Mouse (Mus musculus) naive thymus-derived CD4-positive, alpha-beta T cell, adult 2 months (primary cell): Measurements from ENCODE around the gene Tdrd6.
A peak's percentile ranks its signal among the peaks of the same experiment; 100 is the strongest.

Experiments
- DNase-seq: peaks from one replicate; pipeline ENCODE4 v3.0.0-alpha.2; 2011; ENCODE audit warnings: low read depth

Gene Tdrd6

GRCm38 (mm10) chr17:43629496-43630426 is at the start of gene Tdrd6:
Tdrd6 (minus strand) TSS chr17:43630299.
- no peak for DNase-seq

DNA sequence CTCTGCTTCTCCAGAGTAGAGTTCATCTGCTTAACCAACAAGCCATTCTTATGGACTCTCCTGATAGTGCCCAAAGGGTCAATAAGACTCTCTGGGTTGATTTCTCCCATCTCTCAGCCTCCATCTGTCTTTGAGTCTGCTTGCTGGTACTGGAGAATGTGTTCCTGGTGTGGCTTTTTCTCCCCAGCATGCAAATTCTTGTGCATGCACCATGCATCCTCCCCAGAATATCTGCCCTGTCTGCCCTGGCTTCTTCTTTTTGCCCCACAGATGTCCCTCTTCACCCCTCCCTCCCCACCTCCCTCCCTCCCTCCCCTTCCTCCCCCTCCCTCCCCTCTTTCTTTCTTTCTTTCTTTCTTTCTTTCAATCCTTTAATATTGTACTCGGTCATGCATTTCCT is 47.2 kb upstream of the Tdrd6 start:
- no peak for DNase-seq

DNA sequence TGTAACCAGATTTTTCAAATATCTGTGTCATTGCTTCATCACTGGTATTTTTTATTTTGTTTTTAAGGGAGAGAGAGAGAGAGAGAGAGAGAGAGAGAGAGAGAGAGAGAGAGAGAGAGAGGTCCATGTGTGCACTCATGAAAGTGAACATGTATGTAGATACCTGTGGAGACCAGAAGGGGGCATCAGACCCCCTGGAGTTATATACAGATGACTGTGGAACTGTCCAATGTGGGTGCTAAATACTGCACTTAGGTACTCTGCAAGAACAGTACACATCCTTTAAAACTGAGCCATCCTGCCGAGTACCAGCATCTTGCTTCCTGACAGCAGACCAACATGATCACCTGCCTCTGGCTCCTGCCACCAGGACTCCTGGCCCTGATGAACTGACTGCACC is 46.1 kb upstream of the Tdrd6 start:
- DNase-seq, result no peak

DNA sequence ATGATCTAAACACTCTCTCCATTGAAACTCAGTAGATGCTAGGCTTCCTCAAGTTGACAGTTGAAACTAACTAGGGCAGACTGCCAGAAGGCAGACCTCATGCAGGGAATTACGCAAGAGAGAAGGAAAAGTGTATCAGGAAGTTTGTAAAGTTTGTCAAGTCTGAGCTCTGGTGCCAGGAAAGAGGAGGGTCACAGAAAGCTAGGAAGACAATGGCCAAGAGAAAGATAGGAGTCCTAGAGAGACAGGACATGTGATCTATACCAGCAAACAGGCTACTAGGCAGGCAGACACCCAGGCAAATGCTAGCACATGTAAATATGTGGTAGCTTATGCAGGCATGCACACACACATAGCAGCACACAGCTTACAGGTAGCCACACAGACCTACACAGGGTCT is 45.1 kb upstream of the Tdrd6 start:
- no peak for DNase-seq

GRCm38 (mm10) chr17:43671907-43672306 is 41.8 kb upstream of the Tdrd6 start:
- no peak for DNase-seq

DNA sequence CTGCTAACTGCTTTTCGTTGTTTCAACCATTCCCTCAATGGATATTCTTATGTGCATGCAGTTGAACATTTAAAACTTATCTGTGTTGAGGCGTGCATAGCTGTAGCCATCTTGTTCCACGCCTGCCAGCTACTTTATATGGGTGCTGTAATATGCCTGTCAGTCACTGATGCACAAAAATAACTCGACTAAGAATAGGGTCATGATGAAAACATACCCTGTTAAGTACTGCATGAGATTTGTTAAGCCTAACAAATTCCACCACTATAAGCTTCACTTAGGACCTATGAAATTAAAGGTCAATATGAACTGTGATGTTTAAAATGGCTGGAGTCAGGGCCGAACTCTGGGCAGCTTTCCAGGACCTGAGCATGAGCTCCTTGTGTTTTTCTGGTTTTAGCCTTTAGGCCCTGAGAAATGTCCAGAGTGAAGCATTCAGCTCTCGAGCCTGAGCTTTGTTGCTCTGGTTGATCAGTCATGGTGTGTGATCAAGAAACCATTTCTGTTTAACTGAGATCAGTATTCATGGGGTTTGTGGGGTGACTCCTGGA is 39.1 kb upstream of the Tdrd6 start:
- DNase-seq, result no peak

GRCm38 (mm10) chr17:43667290-43667843 is 37.3 kb upstream of the Tdrd6 start, which contains the start of gene Cyp39a1:
Cyp39a1 (plus strand) TSS chr17:43667425.
- DNase-seq, result no peak

DNA sequence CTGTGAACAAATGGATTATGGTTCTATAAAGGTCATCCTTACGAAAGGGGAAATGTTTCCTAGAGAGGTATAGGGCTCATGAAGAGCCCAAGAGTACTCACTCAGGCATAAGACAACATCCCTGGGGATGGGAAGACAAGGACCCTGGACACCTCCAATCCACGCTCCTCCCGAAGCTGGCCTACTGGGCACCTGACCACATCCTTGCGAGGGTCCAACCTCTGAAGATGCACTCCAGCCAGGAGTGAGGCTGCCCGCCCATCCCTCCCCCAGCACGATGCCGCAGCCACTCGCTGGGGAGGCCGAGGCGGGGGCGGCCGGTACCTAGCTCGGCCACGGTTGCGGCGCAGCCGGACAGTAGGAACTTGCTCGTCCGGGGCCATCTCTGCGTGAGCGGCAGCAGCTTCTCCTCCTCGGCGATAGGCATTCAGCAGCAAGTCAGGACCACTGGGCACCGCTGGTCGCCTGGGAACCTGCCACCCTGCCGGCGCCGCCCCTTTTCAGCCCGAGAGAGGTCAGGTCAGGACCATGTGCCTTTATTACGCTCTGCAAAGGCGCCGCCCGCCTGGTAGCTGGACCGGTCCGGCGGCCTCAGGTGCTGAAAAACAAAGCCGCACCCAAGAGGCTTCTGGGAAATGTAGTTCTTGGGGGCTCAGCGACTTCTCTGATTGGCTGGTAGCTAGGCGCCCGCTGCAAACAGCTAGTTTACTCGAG is 36.6 kb upstream of the Tdrd6 start, which contains the start of gene Slc25a27:
TSS of gene Slc25a27 (minus strand) at position 639 of the 714 bp plus-strand sequence.
- DNase-seq, result peak; percentile 89

DNA sequence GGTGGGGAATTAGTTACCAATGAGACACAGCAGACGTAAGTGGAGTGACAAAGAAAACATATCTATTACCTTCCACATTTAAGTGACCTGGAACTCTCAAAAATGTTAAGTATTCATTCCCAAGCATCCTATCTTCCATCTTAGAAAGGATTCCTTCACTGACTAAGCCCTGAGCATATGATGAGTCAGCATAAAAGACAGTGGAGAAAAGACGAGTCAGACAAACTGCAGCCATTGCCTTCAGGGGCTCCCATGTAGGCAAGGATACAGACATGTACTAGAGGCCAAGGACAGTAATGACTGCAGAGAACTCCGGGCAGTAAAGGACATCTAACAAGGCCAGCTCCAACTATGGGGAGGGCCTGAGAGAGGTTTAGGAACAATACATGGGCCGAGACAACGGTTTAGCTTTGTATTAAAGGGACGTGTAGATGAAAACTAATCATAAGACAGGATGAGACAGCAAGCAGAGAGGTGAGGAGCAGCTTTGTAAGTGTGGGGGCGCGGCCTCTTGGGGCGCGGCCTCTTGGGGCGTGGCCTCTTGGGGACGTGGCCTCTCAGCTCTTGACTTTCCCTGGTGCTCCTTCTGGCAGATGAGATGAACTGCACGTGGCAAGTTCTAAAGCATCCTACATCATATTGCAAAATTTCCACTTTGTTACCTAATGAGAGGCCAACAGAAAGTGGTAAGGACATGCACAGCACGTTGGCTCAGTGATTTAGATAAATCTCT is 21.4 kb upstream of the Tdrd6 start:
- no peak for DNase-seq

DNA sequence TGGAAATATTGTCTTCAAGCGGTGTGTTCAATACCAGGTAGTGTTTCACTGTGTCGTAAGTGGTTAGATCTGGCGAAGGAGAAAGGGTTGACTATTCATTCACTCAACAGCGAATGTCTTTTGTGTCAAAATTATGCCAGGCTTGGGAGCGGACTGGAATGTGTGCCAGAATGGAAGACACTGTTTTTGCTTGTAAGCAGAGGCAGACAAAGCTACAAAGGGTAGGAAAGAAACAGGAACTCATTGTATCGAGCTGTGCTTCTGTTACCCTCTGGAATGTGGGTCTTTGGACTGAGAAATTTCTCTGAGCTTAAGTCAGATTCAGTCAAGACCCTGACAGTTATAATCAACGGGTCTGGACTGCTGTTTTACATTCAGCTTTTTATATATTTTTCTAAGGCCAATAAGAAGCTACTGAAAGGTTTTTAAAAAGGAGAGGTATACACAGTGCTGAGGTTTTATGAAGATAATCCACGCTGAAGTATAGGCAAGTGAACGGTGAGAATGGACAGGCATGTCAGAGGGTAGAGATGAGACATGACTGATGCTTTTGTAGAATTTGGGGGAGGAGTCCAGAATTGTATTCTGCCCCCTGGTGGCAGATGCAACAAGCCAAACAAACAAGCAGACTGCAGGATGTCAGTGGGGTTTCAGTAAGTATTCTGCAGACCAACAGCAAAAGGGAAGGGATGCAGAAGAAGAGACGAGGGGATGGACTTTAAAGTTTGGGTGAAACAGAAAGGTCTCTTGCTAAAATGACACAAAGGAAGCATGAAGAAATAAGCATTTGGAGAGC is 19.7 kb upstream of the Tdrd6 start:
- peak; percentile 47 for DNase-seq

DNA sequence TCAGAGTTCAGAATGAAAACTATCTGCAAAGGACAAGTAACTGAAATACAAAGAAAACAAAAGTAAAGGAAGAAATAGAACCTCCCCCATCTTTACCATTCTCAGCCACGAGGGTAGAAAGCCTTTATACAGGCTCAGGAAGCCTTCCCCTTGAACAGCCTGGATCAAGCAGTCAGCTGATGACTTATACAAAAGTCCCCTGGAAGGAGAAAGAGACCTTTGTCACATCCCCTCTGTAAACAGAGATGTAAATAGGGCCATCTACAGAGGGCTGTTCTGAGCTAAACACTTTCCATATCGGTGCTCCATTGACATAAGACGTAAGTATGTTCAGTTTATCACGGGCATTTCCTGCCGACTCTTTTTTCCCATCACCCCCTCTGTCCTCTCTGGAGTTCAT is 16.8 kb upstream of the Tdrd6 start:
- no peak for DNase-seq

DNA sequence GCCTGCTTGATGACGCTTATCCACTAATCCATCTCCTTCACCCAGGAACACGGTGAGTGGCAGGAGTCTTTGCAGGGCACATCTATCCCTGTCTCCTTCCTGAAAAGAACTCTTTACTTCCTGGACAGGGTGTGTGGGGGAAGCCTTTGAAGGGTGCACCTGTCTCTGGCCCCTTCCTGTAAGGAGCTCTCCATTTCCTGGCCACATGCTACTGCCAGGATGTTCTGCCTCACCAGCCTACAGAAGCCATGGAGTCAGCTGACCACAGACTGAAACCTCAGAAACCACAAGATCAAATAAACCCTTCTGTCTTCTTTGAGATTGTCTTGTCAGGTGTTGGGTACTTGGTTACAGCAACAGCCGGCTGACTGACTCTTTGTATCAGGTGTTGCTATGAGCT is 15.0 kb upstream of the Tdrd6 start:
- peak; percentile 31 for DNase-seq

- DNase-seq, result no peak
Observed at GRCm38 (mm10) chr17:43644375-43644774, 14.3 kb upstream of the Tdrd6 start.

DNA sequence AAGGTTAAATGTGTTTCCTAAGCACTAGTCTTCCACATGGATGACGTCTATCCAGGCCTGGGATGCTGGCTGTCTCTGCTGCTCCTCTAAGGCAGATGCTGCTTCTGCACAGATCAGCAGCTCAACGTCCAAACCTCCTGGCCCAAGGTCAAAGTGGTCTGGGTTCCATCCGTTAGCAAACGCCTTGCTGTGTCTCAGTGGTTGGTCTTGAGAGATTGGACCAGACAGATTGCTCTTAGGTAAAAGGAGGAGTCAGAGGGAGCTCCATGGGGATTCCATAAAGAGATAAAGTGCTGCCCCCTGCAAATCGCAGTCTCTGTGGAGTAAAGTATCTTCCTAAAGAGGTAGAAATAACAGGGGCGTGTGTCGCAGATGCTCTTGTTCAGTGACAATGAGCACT is 13.1 kb upstream of the Tdrd6 start:
- DNase-seq, result no peak

DNA sequence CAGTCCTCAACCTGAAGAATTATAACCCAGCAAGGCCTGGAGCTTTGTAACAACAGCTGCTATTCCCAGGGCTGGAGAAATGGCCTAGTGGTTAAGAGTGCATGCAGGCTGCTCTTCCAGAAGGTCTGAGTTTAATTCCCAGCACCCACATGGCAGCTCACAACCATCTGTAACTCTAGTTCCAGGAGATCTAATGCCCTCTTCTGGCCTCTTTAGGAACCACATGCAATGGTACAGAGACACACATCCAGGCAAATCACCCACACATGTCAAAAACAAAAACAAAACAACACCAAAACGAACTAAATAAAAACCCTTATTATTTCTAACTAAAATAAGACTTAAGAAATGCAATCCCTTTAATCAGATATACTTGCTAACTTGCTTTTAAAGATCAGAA is 10.7 kb upstream of the Tdrd6 start:
- DNase-seq, result no peak

DNA sequence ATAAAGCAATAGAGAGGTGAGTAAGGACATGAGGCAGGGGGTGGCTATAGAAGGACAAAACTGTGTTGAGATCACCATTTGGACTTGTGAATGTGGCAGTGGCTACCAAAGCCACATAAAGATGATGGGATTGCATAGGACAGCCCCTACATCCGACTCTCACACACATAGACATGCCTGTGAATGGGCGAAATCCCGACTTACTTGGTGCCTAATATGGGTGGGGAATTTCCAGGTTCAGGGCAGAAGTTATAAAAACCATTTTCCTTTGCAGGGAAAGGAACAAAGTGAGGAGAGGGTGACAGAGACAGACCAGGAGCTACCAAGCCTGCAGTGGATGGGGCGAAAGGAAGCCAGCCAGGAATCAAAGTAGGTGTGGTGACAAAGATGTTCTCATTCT is 7.0 kb upstream of the Tdrd6 start:
- DNase-seq, result no peak

GRCm38 (mm10) chr17:43630427-43630760 is 295 bp upstream of the Tdrd6 start:
- no peak for DNase-seq

- no peak for DNase-seq
Observed at GRCm38 (mm10) chr17:43629026-43629495, 1.0 kb downstream of the Tdrd6 start.

DNA sequence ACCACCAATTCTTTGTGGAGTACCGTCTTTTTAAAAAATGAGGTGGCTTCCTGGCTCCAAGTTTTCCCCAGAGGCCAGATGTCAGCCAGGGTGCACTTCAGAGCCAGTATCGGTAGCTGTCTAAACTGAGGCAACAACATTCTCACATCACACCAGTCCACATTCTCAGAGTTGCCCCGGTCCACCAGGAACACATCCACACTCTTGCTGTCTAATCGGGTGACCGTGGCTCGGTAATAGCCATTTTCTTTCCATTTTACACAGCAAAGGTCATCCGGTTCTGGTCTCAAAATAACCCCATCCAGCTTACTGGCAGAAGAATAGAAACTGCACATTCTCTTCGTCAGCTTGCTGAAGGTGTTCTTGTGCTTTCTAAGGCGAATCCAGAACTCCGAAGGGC is 1.9 kb downstream of the Tdrd6 start:
- no peak for DNase-seq

DNA sequence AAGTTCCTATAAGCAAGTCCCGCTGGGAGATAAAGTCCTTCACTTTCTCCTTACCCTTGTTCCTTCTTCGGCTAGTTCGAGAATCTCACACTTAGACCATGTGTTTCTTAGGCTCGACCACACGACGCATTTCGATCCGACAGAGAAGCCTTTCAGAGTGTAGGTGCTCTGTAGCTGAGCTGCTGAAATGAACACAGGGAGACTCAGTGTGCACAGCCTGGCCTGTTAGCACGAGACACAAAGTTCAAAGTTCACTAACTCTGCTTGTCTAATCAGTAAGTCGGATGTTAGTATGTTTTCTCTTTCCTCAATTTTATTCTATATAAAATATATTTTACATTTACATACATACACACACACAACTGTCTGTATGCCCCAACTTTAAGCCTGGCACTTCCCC is 8.0 kb downstream of the Tdrd6 start:
- no peak for DNase-seq

GRCm38 (mm10) chr17:43619156-43619555 is 10.9 kb downstream of the Tdrd6 start:
- DNase-seq, result no peak
